Mouse (Mus musculus): ENCODE results near the gene Pla2g3.

Pla2g3 gene

GRCm38 (mm10) chr11:3521339-3522224 lies 33.5 kb downstream of the Pla2g3 start:
- DNase-seq, result no peak

GRCm38 (mm10) chr11:3522285-3523000 lies 34.4 kb downstream of the Pla2g3 start:
- no peak for DNase-seq

- no peak for DNase-seq
Measured at GRCm38 (mm10) chr11:3523840-3524582, 35.9 kb downstream of the Pla2g3 start.

GRCm38 (mm10) chr11:3525560-3525959 lies 37.5 kb downstream of the Pla2g3 start:
- DNase-seq, result no peak

GRCm38 (mm10) chr11:3526207-3526606 lies 38.1 kb downstream of the Pla2g3 start:
- no peak for DNase-seq

- no peak for DNase-seq
Measured at GRCm38 (mm10) chr11:3526979-3527738, 39.1 kb downstream of the Pla2g3 start.

GRCm38 (mm10) chr11:3527766-3528165 lies 39.7 kb downstream of the Pla2g3 start:
- no peak for DNase-seq

GRCm38 (mm10) chr11:3528208-3528607 lies 40.1 kb downstream of the Pla2g3 start:
- no peak for DNase-seq

- no peak for DNase-seq
Measured at GRCm38 (mm10) chr11:3529476-3530252, 41.6 kb downstream of the Pla2g3 start.

- no peak for DNase-seq
Measured at GRCm38 (mm10) chr11:3530731-3531130, 42.6 kb downstream of the Pla2g3 start.

GRCm38 (mm10) chr11:3531634-3532033 lies 43.5 kb downstream of the Pla2g3 start:
- no peak for DNase-seq

- no peak for DNase-seq
Measured at GRCm38 (mm10) chr11:3532101-3532931, 44.2 kb downstream of the Pla2g3 start.

GRCm38 (mm10) chr11:3533406-3533932 lies 45.4 kb downstream of the Pla2g3 start:
- no peak for DNase-seq

GRCm38 (mm10) chr11:3534956-3535355 lies 46.9 kb downstream of the Pla2g3 start:
- peak; percentile 19 for DNase-seq

- peak; percentile 93 for DNase-seq
Measured at GRCm38 (mm10) chr11:3535406-3535986, 47.4 kb downstream of the Pla2g3 start.

- no peak for DNase-seq
Measured at GRCm38 (mm10) chr11:3536082-3536481, 48.0 kb downstream of the Pla2g3 start.

- DNase-seq, result no peak
Measured at GRCm38 (mm10) chr11:3536745-3537333, 48.8 kb downstream of the Pla2g3 start.

- no peak for DNase-seq
Measured at GRCm38 (mm10) chr11:3537711-3538110, 49.6 kb downstream of the Pla2g3 start.

- no peak for DNase-seq
Measured at GRCm38 (mm10) chr11:3538341-3538740, 50.3 kb downstream of the Pla2g3 start.

Data from liver (tissue).